Mouse (Mus musculus): ENCODE data around the gene Stard13. TPM values are rescaled to one million over a fixed set of nuclear protein-coding genes. Genes with fewer than 3 reads are reported as not detected.

The Stard13 gene
- polyA plus RNA-seq, 1 experiment from 2014 or later, result 3.7 TPM

DNA sequence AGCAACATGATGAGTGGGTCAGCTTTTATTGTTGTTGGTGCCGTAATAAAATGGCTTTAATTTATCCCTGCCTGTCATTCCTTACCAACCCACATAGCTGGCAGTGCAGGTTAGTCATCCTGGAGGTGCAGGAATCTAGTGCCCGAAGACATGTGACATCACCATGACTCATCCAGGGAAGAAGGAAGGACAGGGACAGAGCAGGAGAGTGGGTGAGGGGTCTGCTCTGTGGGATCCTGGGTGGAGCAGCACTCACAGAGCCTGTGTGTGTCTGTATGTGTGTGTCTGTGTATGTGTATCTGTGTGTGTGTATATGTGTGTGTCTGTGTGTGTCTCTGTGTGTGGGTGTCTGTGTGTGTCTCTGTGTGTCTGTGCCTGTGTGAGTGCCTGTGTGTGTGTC lies 237.1 kb downstream of the Stard13 start:
- Histone ChIP-seq H3K4me1 (replicated peaks; ENCODE audit: control insufficient read depth, insufficient read depth, low read length) (no peaks in the 10 kb centered on the region), H3K27me3 (replicated peaks; ENCODE audit: control insufficient read depth, insufficient read depth, low read length) (no peaks in the 10 kb centered on the region), H3K36me3 (ENCODE audit: control insufficient read depth, insufficient read depth) (no peaks in the 10 kb centered on the region), H3K9me3 (ENCODE audit: control insufficient read depth) (no peaks in the 10 kb centered on the region), H3K4me3 (ENCODE audit: low read depth, low read length) (no peak overlapping the region), H3K9ac (ENCODE audit: low read depth, low read length) (no peak overlapping the region), H3K4me2 (replicated peaks; ENCODE audit: low read depth) (no peak overlapping the region), H3K27ac (ENCODE audit: low read depth, low read length) (no peak overlapping the region)
- ATAC-seq, result peak; percentile 70; the same call in 1 of the 2 replicates
- WGBS, result 36% methylated on average over 2 of the region's 2 CpGs
- no peak for TF ChIP-seq CTCF (IDR thresholded peaks at IDR 0.05; ENCODE audit: low read depth)

- no peak overlapping the region for H3K4me3 ChIP-seq (ENCODE audit: low read depth, low read length)
- WGBS, result 93% methylated on average over 7 of the region's 7 CpGs
- H3K9ac ChIP-seq (ENCODE audit: low read depth, low read length), result no peak overlapping the region
- H3K4me2 ChIP-seq (replicated peaks; ENCODE audit: low read depth), result no peak overlapping the region
- H3K9me3 ChIP-seq (ENCODE audit: control insufficient read depth), result no peaks in the 10 kb centered on the region
- TF ChIP-seq CTCF (IDR thresholded peaks at IDR 0.05; ENCODE audit: low read depth), result no peak
- no peaks in the 10 kb centered on the region for H3K4me1 ChIP-seq (replicated peaks; ENCODE audit: control insufficient read depth, insufficient read depth, low read length)
- H3K27me3 ChIP-seq (replicated peaks; ENCODE audit: control insufficient read depth, insufficient read depth, low read length), result no peaks in the 10 kb centered on the region
- no peak for ATAC-seq
- H3K36me3 ChIP-seq (ENCODE audit: control insufficient read depth, insufficient read depth), result no peaks in the 10 kb centered on the region
- no peak overlapping the region for H3K27ac ChIP-seq (ENCODE audit: low read depth, low read length)
Observed at GRCm38 (mm10) chr5:150994096-150994495, 239.5 kb downstream of the Stard13 start.

Other genes with a start within 250 kb of the Stard13 start
- not detected in 2 replicates for gene Gm42906, start 194.3 kb upstream of the Stard13 start, polyA plus RNA-seq (2015; fragmentation: Nextera tagmentation; extraction: Ambion mirVana)

All from intestine, postnatal 0 days (tissue).